Mouse (Mus musculus) spleen, postnatal 4 days (tissue): Measurements from ENCODE around the gene Gm12695.

Source experiments
- DNase-seq, 2 experiments: peaks; one replicate each; pipeline ENCODE4 v3.0.0; 2022; ENCODE audit warnings: low spot score in 2 of 2

Gene Gm12695

DNA sequence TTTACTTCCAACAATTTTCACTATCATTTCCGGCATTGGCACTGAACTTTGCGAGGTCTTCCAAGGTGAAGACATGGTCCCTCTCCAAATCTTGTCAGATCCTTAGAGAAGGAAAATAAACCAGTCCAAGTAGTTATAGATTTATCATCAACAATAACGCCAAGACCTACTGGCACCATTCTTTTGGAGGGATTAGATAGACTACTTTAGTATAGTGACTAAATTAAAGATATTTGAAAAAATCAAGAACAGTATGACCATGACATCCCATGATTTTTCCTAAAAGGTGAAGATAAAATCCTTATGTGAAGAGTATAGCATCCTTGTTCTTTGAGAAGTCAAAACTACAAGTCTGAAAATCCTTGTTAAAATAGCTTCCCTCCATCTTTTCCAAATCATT is at the start of gene Gm12695:
Gm12695 (minus strand) TSS at position 101 of the 400 bp plus-strand sequence.
- no peak for DNase-seq

DNA sequence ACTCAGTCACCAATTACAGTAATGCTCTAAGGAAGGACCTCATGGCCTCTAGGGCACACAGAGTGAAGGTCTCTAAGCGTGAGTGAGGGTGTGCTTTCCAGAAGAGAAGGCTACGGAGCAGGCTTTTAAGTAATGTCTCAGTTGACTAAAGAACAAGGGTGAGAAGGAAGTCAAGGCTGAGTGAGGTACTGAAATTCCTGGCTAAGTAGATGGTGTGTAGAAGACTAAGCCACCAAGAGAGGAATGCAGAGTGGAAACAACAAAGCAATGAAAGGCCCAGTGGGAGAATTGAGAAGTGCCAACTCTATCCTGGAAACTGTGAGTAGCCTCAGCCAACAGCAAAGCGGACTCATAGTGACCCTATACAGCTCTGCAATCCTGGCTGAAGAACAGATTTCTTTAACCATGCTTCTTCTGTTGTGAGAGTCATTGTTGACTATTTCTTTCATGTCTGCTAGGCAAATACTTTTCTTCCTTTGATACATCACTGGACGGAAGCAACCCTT is 40.6 kb upstream of the Gm12695 start:
- DNase-seq: no peak

DNA sequence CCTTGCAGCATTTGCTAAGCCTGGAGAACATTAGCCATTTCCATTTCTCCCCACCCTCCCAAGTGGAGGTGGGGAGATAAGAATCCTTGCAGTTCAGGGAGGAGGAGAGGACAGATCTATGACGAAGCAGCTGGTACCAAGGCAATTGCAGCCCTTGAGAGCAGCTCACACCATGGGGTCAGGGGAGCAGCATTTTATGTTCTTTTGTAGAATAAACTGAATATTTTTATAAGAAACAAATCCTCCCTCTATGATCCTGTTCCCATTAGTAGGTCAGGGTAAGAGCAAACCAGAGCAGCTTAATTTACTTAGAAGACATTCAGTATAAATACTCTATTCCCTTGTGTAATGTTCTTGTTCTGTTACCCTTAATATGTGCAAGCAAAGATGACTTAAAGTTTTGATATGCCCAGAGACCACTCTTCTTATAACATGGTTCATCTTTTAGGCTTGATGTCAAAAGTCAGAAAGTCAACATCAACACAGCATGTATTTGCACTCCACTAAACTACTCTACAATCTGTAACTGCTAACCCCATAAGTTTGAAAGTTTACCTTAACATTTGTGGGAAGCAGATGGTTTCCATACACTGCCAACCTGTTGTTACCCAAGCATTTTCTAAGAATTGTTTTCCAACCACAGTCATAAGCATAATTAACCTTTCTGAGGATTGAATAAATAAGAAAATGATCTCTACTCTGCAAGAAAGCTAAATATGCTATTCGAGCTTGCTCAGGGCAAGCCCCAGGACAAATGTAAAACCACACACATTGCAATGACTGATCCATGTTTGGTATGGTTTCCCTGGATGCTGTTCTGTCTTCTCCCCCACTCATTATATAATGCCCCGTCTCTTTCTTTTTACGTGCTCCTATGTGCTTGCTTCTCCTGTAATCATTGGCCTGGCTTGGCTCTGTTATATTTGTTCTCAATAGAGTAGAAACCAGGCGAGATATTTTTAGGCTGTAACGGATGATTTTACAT is 22.1 kb upstream of the Gm12695 start:
- DNase-seq: no peak

DNA sequence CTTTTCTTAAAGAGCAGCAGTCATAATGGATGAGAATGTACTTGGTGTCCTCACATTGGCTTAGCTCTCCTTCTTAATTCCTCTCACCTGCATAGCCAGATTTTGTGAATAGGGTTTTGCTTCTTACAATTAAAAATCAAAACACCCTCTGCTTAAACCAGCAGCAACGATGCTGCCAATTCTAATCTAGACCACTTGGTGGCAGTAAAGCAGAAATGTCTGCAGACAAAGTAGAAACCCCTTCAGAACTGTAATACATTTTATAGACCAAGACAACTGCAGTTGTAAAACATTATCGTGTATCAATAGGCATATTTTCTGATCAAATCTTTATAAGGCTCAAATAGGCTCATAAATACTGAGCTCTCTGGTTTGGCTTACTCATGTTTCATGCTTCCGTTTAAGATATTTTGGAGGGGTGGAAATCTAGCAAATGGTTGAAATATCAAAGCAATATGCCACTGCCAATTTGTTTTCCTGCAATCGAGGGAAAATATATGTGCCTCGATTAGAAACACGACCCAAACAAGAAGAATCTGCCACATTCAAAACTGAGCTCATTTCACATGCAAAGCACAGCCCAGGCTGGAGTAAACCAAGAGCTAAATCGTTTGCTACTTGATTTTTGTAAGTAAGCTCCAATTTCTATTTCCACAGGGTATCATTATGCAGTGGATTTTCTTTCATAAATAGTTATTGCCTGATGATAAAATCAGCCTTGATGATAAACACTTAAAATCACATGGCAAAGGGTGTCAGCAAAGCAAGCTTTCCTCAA is 14.6 kb upstream of the Gm12695 start:
- DNase-seq: no peak

DNA sequence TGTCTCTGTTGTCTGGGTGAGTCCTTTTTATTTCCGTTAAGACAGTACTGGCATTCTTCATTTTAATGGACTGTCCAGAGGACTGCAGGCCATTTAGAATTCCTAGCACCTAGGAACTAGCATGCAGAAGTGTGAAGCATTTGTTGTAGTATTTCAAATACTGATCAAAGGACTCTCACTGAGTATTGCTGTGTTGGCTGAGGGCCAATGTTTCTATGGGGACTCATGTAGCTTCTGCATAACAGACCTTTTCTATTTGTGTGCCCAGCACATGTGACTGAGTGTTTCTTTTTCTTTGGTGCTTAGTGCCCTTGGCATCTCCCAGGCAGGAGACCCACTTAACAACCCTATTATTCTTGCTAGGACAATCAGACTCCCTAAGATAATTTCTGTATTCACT is 12.6 kb upstream of the Gm12695 start:
- DNase-seq: no peak

DNA sequence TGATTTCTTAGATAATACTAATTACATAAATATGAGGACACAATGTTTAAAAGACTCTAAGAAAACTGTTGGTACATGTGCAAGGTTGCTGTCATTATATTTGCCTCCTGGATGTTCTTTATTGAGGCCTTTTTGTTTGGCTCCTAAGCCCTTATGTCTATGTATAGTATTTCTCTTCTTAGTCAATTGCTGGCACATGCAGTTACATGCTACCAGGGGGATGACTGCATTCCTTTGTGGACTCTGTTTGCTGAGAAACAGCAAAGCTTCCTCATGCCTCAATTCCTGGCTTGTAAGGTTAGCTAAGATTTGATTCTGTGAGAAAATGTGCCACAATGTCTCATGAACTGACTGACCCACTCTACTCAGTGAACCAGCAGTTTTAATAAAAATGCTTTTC is 6.3 kb upstream of the Gm12695 start:
- DNase-seq: no peak

DNA sequence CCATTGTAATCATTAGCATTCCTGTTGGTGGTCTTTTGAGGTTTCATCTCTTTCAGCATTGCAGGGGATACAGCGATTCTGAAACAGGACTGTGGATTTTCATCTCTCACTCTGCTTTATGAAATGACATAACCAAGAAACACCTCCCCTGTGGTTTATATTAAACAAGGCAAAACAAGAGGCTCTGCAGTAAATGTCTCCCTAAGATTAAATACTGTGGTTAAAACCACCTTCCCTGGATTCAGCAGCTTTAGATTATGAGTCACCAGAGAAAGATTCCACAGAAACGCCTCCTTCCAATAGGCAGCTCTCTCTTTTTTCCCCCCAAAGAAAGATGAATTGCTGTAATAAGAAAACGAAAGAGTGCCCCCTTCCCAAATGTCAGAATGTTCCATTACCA is 4.9 kb upstream of the Gm12695 start:
- DNase-seq: no peak

DNA sequence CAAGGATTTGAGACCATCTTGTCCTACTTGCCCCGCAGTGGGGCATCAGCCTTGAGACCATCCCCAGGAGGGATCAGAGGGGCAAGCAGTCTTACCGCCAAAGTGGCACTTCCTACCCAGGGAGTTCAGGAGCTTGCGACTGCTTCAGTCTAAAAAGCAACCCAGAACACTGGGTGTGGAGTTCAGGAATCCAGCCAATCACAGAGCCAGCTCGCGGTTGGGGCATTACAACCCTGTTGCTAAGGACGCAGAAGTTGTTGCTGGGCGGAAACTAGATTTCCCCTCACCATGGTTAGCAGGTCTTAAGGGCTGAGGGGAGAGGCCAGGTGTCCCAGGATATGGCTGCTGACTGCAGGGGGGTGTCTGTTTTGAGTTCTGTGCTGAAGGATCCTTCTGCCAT is 1.6 kb upstream of the Gm12695 start:
- no peak for DNase-seq

DNA sequence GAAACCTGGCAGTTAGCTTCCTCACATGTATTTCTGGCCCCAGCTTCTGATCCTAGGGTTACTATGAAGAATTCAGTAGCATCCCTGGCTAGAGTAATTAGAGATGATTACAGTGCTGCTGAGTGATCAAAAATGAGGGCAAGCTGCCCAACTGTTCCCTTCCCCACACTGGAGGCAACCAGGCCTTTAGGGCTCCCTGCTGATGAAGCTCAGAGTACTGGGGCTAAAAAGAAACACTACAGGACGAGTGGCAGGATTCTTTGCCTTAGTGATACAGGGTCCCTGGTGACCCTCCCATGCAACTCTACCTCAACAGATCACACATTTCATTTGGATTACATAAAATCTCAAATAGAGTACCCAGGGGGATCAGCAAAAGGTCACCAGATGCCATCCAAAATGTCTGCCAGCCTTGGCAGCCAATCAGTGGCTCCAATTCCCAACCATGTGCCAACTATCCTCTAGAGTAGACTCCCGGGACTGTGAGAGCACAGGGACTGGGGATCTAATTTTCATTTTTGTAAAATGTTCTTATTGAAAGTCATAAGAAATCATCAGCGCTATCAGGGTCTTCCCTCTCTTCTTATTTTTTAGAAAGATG is 11.9 kb downstream of the Gm12695 start:
- DNase-seq: no peak

DNA sequence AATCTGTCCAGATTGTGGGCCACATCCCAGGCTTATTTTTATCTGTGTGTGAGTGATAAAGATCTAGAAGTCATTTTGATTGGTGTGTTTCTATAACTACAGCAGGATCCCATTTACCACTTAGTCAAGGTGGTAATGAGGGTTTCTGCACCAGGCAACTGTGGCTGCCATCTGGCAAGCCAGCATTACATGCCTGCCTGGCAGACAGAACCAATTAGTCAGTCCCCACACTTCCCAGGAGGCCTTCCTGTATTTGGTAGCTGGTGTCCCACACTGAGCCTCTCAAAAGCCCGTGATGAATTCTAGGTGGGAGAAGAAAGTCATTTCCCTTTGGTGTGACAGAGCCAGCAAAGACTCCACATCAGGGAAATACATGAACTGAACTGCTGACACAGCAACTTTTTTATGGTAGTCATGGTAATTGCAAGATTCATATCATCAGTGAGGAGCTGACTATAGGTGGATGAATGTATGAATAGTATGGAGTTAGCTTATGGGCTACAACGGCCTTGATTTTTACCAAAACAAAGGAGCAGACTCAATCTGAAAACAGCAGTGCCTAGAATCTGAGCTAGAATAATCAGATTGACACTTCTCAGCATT is 18.5 kb downstream of the Gm12695 start:
- DNase-seq: no peak

DNA sequence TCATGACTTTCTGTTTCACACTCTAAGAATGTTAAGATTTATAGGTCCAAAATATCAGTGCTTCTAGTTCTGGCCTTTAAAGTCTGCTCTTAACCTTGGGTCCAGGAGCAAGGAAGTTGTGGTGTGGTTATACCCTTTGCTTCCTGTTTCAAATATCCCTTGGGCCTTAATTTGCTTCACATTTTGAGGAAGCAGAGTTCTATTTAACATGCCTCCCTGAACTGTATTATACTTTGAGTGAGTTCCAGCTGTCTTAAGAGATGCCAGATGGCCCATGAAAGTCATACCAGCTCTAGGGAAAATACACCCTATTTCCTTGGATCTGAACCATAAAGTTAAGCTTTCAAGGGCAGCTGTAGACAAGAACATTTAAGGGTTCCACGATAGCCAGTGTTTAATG is 33.0 kb downstream of the Gm12695 start:
- no peak for DNase-seq

DNA sequence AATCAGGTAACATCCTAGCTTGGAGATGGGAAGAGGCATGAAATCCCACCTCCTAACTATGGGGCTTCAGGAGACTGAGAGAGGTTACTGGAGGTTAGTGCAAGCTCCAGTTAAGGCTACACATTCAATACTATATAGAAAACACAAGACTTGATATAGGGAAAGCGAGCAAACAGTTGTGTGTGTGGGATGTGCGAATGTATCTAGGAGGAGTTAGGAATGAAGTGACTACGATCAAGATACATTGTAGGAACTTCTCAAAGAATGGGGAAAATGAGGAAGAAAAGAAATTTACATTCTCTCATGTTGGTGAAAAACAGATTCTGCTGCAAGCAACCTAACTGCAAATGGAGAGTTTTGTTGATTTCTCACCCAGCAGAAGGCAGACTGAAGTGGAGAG is 44.5 kb downstream of the Gm12695 start:
- DNase-seq: no peak

DNA sequence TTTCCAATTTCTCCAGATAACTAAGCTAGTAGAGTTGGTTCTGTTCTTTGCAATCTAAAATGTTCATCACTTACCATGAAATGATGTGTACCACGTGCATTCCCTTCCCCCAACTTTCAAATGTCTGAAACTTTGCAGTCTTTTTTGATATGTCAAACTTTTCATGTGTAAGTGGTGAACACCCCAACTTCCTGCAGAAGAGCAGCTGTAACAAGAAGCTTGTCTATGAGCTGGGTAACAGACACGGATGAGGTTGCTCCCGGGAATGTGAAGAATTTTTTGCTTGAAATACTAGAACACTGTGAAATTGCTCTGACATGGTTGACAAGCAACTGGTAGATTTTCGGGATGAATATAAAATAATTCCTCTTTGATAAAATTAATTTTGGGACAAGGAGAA is 55.7 kb downstream of the Gm12695 start:
- no peak for DNase-seq

DNA sequence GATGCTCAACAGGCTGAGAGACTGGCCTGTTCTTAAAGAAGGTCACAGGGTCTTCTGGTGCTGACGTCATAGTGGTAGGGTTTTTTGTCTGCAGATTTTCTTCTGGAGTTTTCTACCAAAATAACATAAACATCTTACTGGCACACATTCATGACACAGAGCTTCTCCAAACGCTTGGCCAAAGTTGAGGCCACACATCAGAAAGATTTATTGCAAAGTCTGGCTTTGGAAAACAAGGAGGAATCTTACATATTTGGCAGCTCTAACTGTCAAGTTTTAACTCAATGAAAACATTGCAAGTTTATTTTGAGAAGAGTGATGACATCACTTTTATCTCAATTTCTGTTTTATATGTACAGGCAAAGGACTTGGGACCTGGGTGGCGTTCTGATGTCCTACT is 56.8 kb downstream of the Gm12695 start:
- no peak for DNase-seq

DNA sequence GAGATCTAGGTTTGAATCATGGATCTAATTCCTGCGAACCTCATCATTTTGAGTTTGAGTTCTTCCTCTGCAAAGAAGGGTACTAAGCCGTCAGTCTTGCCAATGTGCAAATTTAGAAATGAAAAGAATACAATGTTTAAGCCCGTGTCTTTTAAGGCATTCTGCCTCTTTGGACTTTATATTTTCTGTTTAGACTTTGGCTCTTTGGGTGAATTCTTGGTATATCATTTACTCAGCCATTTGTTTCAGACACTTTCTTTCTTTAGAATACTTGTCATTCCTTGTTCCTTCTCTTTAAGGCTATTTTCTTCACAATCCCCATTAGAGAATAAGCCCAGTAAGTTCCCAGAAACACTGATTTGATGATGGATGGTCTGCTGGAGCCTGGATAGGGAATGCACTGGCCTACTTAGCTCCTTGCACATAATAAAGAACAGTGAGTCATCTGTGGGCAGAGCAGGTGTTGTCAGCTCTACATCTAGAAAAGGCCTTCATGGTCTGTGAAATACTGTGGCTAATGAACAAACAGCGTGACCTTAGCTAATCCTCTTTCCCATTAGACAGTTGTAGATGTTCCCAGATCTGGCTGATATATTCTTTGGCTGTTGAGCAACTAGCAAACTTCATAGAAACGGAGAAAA is 59.5 kb downstream of the Gm12695 start:
- DNase-seq: no peak

DNA sequence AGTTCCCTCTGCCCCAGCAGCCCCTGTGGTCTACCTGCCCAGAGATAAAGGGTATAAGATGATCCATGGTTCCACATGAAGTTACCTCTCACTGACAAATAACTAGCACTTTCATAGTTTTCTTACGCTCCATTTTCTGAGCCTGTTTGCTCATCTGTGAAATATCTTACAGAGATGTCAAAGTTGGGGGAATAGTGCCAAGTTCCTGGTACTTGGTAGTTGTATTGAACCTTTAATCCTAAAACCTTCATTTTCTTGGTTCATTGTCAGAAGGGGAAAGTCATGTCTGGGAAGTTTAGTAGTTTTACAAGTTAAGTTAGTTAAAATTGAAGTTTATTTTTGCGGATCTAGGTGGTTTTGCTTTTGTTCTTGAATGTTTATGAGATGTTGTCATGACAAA is 62.7 kb downstream of the Gm12695 start:
- no peak for DNase-seq

DNA sequence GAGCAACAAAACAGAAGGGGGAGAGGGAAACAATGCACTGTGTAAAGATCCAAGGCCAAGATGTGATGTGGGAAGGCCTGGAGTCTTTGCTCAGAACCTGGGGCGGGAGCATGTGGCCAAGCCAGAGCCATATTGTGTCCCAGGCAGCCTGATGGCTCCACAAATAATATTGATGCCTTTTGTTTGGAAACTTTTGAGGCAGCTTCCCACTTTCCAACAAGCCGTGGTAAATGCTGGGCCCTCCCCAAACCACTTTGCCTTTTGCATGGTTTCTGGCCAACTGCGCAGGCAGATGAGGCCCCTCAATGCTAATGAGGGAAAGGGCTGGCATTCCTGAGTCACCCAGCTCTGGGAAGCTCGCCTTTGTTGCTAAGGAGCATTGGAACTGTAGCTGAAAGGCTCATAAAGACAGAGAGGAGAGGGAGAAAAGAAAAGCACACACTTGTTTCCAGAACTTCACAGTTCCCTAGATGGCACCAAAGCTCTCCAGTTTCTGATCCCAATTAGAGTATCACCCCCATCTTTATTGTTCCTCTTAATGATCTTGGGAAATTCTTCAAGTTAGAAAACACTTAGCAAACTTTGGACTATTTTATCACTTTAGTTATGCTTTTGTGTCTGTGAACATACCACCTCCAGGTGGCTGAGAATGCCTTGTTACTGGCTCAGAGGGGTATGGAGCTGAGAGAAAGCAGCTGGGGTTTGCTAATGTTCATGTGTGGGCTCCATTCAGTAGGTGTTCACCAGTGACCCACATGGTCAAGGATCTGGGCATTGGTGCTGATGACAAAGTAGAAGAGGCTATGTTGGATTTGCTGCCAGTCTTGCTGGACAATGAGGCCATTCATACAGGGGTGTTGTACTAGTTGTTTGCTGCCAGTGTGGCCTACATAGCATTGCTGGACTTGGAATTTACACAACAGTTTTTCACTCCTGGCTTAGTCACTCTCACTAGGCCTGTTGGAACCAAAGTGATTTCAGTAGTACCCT is 65.7 kb downstream of the Gm12695 start:
- no peak for DNase-seq

DNA sequence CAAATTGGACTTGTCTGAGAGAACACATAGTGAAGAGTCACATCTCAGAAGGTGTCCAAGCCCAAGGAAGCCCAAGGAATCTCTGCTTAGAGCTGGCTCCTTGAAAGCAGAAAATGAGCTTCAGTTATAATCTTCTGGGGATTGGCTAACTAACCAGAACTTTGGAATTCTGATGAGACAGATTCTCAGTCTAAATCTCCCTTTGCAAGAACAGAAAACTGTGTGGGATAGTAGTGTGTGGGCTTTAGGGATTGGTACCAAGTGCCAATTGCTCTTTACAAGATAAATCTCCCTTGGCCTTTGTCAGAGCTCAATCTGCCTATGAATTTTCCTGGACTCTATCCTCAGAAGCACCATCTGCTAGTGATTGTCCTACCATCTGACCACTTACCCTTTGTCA is 66.5 kb downstream of the Gm12695 start:
- DNase-seq: no peak

DNA sequence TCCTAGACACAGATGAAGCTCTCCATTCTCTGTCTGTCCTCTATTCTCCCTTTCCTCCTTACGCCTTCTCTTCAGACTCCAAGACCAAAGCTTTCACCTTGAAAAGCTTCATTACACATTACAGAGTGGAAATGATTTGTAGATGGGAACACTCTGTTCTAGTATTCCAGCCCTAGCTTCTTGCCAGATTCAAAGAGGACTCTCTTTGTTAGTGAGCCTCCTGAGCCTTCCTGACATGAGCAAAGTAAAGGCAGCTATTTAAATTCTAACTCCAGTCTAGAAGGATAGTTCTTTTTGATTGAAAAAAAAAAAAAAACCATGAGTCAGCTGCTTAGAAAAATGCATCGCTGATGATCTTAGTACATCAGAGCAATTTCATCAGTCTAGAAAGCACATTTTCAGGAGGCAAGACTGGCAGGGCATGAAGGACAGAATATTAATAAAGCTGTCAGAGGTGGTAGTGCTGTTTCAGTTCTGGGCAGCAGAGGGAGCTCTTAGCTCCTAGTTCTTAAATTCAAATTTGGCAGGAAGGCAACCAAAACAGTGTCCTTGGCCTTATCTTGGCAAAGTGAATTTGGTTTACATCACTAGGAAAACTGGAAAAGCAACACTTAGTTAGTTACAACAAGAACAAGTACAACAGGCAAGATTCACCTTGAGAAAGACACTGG is 79.6 kb downstream of the Gm12695 start:
- DNase-seq: no peak

DNA sequence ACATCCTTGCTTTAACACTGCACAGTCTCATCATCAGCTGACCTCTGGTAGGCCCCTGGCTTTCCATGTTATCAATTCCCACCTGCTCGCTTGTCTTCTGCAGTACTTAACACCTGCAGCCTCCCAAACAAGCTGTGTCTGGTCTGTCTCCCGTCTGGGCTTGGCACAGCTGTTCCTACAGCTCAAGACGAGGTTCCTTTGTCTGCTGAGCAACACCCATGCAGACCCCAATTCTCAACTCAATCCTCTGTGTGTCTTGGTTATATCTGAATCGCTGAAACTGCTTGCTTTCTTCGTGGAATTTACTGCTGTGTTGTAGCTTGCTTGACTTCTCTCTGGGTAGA is 86.8 kb downstream of the Gm12695 start:
- no peak for DNase-seq
